18 mouse cellular contexts compared by ENCODE assay signal in the genomic region with DNA sequence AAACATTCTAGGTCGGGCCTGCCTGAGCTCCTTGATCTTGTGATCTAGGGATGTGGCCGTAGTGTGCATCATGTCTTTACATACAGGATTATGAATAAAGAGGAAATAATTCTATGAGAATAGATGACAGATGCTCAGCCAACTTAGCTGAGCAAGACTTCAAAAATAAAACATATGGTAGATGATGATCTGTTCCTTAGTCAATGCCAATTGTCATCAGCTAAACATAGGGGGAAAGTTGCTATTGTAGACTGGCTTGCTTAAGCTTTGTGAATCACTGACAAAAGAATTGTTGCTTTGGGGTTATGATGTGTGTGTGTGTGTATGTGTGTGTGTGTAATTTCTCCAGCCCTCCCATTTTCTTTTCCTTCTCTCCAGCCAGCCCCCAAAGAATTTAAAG.
"Had no signal": no experiment of that assay in that cellular context is flagged by ENCODE, and none has a peak within 500 bp of the region (broad histone marks: within the 10 kb centered on the region; RNA-seq: fewer than 3 reads in every experiment).

No protein-coding gene starts in this region.

- H3K9me3 ChIP-seq: limb, embryonic 12.5 days; limb, embryonic 15.5 days had no signal

- ATAC-seq: intestine, postnatal 0 days; liver, postnatal 0 days had no signal

- H3K4me3 ChIP-seq: limb, embryonic 12.5 days; limb, embryonic 15.5 days had no signal

- H3K9ac ChIP-seq: limb, embryonic 12.5 days; limb, embryonic 15.5 days; liver, embryonic 14.5 days; liver, postnatal 0 days; lung, embryonic 14.5 days had no signal

- H3K4me1 ChIP-seq: limb, embryonic 12.5 days; limb, embryonic 15.5 days had no signal

- H3K27ac ChIP-seq: kidney, postnatal 0 days; limb, embryonic 12.5 days; limb, embryonic 15.5 days; liver, embryonic 14.5 days had no signal

- H3K4me2 ChIP-seq: limb, embryonic 12.5 days; limb, embryonic 15.5 days; liver, embryonic 11.5 days; lung, embryonic 14.5 days; midbrain, embryonic 11.5 days had no signal

- H3K36me3 ChIP-seq: limb, embryonic 12.5 days; limb, embryonic 15.5 days had no signal

- DNase-seq: kidney, adult 8-10 months; kidney, postnatal 25 days; left cerebral cortex, postnatal 4 days; liver, postnatal 0 days; lung, embryonic 14.5 days; lung, postnatal 10 days; lung, postnatal 4 days; midbrain, embryonic 14.5 days; thymus, adult 2 months; thymus, postnatal 14 days; thymus, postnatal 4 days had no signal

- H3K27me3 ChIP-seq: limb, embryonic 12.5 days; limb, embryonic 15.5 days had no signal
